Mouse (Mus musculus): ENCODE results near the gene BC035044. TPM values are rescaled to one million over a fixed set of nuclear protein-coding genes. Genes with fewer than 3 reads are reported as not detected.
A peak's percentile ranks its signal among the peaks of the same experiment; 100 is the strongest.
"Not testable (repeated sequence)": the region's sequence is repeated elsewhere in the genome, so short reads cannot be mapped to it uniquely, and the experiment has no call there.

BC035044 gene
- polyA plus RNA-seq, 1 experiment from 2014 or later, result 0.34 TPM

DNA sequence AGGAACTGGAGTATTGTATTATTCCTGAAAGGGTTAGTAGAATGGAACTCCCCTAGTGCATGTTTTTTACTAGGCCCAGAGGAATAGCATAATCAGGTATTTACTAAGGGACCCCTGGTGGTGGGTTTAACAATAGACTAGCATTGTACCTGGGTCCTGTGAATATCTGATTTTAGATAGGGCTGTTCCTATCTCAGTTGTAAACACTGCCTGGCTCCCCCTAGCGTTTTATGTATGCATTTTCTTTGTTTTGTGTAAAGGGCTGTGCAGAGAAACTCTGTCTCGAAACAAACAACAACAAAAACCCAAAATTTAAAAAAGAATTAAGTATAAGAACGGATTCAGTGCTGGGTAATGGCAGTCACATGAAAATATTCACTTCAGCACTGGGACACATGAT is 83.9 kb downstream of the BC035044 start:
- no peaks in the 10 kb centered on the region for H3K9me3 ChIP-seq
- H3K4me1 ChIP-seq (replicated peaks), result no peaks in the 10 kb centered on the region
- WGBS, result 74% methylated on average over 3 of the region's 3 CpGs
- no peak overlapping the region for H3K4me2 ChIP-seq
- H3K27me3 ChIP-seq, result no peaks in the 10 kb centered on the region
- no peak for ATAC-seq (ENCODE audit: low FRiP score)
- H3K36me3 ChIP-seq, result no peaks in the 10 kb centered on the region
- no peak overlapping the region for H3K27ac ChIP-seq
- H3K9ac ChIP-seq, result no peak overlapping the region
- no peak overlapping the region for H3K4me3 ChIP-seq

DNA sequence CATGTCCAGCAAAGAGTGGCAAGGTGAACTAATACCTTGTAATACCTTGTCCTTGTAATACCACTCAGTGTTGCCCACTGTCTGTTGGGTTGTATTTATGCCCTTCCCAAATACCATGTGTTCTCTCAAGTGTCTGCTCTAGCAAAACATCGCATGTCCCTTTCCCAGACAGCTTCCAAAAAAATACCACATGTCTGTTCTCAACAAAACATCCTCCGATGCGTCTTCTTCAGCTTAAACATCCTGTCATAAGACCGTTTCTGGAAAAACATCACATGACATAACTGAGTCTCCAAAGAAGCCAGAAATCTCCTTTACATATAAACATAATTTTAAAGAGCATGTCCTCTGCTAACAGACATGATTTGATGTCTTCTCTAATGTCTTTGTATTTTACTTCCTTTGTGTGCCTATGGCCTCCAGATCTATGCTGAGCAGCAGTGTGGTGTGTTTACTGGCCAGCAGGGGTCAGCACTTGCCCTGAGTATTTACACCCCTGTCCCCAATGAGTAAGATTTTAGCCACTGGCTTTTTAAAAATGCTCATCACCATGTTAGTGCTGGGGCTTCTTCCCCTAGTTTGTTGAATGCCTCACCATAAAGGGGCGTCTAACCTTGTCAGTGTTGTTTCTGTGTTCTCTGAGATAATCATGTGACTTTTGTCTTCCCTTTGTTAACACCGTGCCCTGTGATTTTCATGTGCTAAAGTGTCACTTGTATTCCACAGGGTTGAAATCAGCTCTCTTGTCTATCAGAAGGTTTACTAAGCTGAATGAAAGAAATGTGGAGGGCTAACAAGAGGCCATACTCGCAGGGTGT is 85.9 kb downstream of the BC035044 start:
- H3K9ac ChIP-seq; H3K27me3 ChIP-seq; H3K4me3 ChIP-seq; H3K4me1 ChIP-seq (replicated peaks); H3K36me3 ChIP-seq; H3K4me2 ChIP-seq; H3K9me3 ChIP-seq: not testable (repeated sequence)
- 0 out of 2 replicates have a peak overlapping the region, but pooled peaks have one; percentile 60 for H3K27ac ChIP-seq
- peak; percentile 22; the same call in 1 of the 2 replicates for ATAC-seq (ENCODE audit: low FRiP score)
- 67% methylated on average over 7 of the region's 7 CpGs for WGBS

DNA sequence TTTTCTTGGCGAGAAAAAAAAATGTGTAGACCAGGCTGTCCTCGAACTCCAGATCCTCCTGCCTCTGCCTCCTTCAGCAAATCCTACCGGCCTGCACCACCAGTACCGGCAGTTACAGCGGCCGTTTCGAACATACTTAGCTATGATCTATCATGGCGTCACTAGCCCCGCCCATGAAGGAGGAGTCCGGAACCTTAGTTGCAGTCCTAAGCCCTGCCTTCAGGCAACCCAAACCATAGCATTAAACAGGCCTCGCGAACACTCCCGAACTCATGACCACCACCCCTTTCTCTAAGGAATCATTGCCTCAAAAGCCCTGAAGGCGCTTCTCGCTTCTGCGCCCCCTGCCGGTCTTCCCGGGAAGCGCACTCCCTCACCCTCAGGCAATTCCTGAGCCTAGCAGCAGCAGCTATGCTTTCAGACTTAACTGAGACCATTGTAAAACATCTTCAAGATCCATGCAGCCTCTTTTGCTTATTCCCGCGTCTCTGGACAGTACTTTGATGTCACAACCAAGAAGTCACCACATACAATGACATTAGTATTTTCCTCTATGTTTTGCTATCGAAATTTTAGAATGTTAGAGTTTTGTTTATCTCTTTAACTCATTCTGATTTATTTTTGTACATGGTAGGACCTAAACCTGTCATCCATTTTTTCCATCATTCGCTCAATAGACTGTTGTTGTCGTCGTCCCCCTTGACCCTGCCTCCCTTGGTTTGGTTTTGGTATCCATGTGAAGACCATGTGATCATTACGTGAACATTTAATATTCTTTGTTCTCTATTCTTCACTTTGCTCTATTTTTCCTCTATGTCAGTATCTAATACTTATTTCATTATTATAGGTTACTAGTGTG is 87.7 kb downstream of the BC035044 start:
- H3K4me3 ChIP-seq, result peak overlapping the region; percentile 45
- no peaks in the 10 kb centered on the region for H3K9me3 ChIP-seq
- peaks cover 2% of the 10 kb centered on the region; the same call in 1 of the 2 replicates for H3K4me1 ChIP-seq (replicated peaks)
- no peaks in the 10 kb centered on the region for H3K36me3 ChIP-seq
- H3K27me3 ChIP-seq, result no peaks in the 10 kb centered on the region
- ATAC-seq (ENCODE audit: low FRiP score), result peak; percentile 91
- 6% methylated on average over 26 of the region's 26 CpGs for WGBS
- peak overlapping the region; percentile 88 for H3K27ac ChIP-seq
- peak overlapping the region; percentile 55 for H3K4me2 ChIP-seq
- peak overlapping the region; percentile 70 for H3K9ac ChIP-seq

DNA sequence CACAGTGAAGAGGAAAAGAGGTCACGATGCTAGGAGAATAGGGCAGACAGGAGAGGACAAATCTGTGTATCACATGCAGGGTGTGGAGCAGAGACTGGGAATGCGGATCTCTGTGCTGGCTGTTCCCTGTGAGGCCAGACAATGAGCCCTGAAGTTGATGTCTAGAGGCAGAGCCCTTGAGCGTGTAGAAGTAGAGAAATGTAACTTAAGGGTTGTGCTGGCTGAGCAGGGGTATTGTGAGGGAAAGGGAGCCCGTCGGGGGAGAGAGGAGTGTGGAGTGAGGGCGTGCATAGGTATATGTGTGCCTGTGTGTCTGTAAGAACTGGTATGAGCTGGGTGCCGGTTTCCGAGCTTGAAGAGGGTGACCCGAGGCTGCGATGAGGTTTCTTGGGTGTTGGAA is 88.4 kb downstream of the BC035044 start:
- H3K4me1 ChIP-seq (replicated peaks), result peaks cover 9% of the 10 kb centered on the region
- H3K9ac ChIP-seq, result peak overlapping the region; percentile 70
- peak overlapping the region; percentile 55 for H3K4me2 ChIP-seq
- H3K36me3 ChIP-seq, result no peaks in the 10 kb centered on the region
- ATAC-seq (ENCODE audit: low FRiP score), result peak; percentile 57
- peak overlapping the region; percentile 88 for H3K27ac ChIP-seq
- no peaks in the 10 kb centered on the region for H3K27me3 ChIP-seq
- peak overlapping the region; percentile 45 for H3K4me3 ChIP-seq
- H3K9me3 ChIP-seq, result no peaks in the 10 kb centered on the region
- WGBS, result 14% methylated on average over 10 of the region's 10 CpGs

DNA sequence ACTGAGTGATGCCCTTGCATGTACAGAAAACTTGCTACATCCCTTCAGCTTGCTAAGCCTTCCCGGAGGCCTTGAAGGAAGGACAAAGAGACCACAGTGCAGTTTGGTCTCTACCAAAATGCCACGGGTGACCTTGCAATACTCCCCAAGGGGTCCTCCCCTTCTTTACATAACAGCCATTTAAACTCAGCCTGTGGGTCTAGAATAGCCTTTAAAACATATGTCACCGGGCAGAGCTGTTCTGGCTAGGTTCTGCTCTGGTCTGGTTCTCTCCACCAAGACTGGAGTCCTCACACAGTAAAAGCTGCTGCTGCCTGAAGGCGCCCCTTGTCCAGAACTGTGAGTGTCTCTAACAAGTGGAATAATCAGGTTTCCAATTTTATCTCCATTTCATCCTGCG is 90.2 kb downstream of the BC035044 start:
- not testable (repeated sequence) for H3K27me3 ChIP-seq; H3K36me3 ChIP-seq; H3K4me2 ChIP-seq; H3K4me3 ChIP-seq; H3K9ac ChIP-seq; H3K27ac ChIP-seq; ATAC-seq (ENCODE audit: low FRiP score); H3K9me3 ChIP-seq
- WGBS, result 88% methylated on average over 5 of the region's 5 CpGs
- H3K4me1 ChIP-seq (replicated peaks), result peaks cover 11% of the 10 kb centered on the region

DNA sequence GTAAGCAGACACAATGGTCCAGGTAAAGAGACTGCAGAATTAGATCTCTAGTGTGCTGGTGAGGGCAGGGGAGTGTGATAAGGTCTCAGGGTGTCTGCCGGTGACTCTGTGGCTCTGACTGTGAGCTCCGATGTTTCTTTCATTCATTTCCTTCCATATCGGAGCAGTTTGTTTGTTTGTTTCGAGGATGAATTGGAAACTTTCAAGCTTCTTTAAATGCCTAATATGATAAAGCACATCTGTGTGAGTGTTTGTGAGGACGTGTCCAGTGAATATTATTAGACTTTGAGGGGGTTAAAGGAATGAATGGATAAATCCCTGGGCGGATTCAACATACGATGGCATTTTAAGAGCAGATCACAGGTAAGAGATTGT is 91.0 kb downstream of the BC035044 start:
- peak overlapping the region; percentile 50 for H3K4me2 ChIP-seq
- no peaks in the 10 kb centered on the region for H3K9me3 ChIP-seq
- peak overlapping the region; percentile 66 for H3K9ac ChIP-seq
- 21% methylated on average over 7 of the region's 7 CpGs for WGBS
- H3K27ac ChIP-seq, result peak overlapping the region; percentile 88
- H3K4me3 ChIP-seq, result peak overlapping the region; percentile 60
- no peaks in the 10 kb centered on the region for H3K36me3 ChIP-seq
- no peaks in the 10 kb centered on the region for H3K27me3 ChIP-seq
- ATAC-seq (ENCODE audit: low FRiP score), result no peak
- peaks cover 11% of the 10 kb centered on the region for H3K4me1 ChIP-seq (replicated peaks)

DNA sequence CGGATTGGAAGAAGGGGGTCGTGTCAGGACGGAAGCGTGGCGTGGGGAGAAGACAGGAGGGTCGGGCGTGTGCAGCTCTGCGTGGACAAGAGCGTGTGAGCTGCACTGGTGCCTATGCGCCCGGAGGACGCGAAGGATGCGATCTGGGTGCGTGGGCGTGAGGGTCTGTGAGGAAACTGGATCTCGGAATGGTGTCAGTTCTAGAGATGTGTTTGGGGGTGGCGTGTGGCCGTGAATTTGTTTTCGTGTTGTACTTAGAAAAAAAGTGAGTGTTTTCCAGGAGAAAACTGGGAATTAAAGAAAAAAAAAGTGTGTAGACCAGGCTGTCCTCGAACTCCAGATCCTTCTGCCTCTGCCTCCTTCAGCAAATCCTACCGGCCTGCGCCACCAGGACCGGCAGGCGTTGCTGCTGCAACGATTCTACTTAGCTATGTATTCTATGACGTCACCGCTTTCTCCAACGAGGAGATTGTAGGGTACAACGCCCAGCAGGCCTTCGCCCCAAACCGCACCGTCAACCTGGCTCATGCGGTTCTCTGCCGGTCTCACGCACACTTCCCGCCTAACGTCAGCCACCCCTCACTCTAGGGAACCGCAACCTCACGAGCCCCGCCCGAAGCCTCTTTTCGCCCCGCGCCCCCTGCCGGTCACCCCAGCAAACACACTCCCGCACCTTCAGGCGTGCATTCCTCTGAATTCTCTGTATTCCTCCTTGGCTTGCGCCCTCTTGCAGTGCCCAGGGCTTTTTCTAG is 91.6 kb downstream of the BC035044 start:
- peaks cover 11% of the 10 kb centered on the region for H3K4me1 ChIP-seq (replicated peaks)
- not testable (repeated sequence) for H3K27me3 ChIP-seq, H3K9me3 ChIP-seq, H3K36me3 ChIP-seq
- peak overlapping the region; percentile 88 for H3K27ac ChIP-seq
- under 1% methylated on average over 49 of the region's 49 CpGs for WGBS
- ATAC-seq (ENCODE audit: low FRiP score), result peak; percentile 81
- H3K4me3 ChIP-seq, result peak overlapping the region; percentile 60
- peak overlapping the region; percentile 75 for H3K9ac ChIP-seq
- peak overlapping the region; percentile 59 for H3K4me2 ChIP-seq

Small RNAs within 50 kb of the gene (microRNA-seq; reads per million reads assigned to microRNA genes)
- gene Gm27336, result not detected

Other genes with a start within 250 kb of the BC035044 start
- gene Clec2h, start 228.7 kb downstream of the BC035044 start, polyA plus RNA-seq (2015; fragmentation: Nextera tagmentation; extraction: Ambion mirVana), result not detected in 2 replicates
- gene Klrb1, start 168.1 kb downstream of the BC035044 start, polyA plus RNA-seq (2015; fragmentation: Nextera tagmentation; extraction: Ambion mirVana), result 0.25 and 0.56 TPM in 2 replicates
- gene Klrb1c, start 101.9 kb downstream of the BC035044 start, polyA plus RNA-seq (2015; fragmentation: Nextera tagmentation; extraction: Ambion mirVana), result not detected in 2 replicates
- gene Gm44511, start 64.8 kb downstream of the BC035044 start, polyA plus RNA-seq (2015; fragmentation: Nextera tagmentation; extraction: Ambion mirVana), result not detected in 2 replicates
- 0.08 TPM in 1 of 2 replicates, not detected in the other for gene Klrb1b, start 64.8 kb downstream of the BC035044 start, polyA plus RNA-seq (2015; fragmentation: Nextera tagmentation; extraction: Ambion mirVana)
- gene Clec2i, start 3.5 kb downstream of the BC035044 start, polyA plus RNA-seq (2015; fragmentation: Nextera tagmentation; extraction: Ambion mirVana), result not detected in 2 replicates
- not detected in 2 replicates for gene Clec2g, start 43.3 kb upstream of the BC035044 start, polyA plus RNA-seq (2015; fragmentation: Nextera tagmentation; extraction: Ambion mirVana)
- 0.23 and 0.25 TPM in 2 replicates for gene Klrb1f, start 154.8 kb upstream of the BC035044 start, polyA plus RNA-seq (2015; fragmentation: Nextera tagmentation; extraction: Ambion mirVana)
- gene Clec2e, start 209.8 kb upstream of the BC035044 start, polyA plus RNA-seq (2015; fragmentation: Nextera tagmentation; extraction: Ambion mirVana), result not detected in 2 replicates

Measured in hindbrain, embryonic 13.5 days (tissue).